Mouse (Mus musculus) neural tube, embryonic 11.5 days (tissue): ENCODE measurements at regions not wholly inside any gene's neighbourhood (a gene's known extent, or its start where the extent isn't known, plus 50 kb on each side); places are given as distances from the start of the nearest gene placed in this dataset.

Experiments
- ATAC-seq: fragments of 200-750 bp; cut with Nextera tagmentation; 2 replicates; pipeline ENCODE4 v1.8.0; 2017; ENCODE audit warnings: moderate number of reproducible peaks, mild to moderate bottlenecking, moderate TSS enrichment, moderate library complexity; ENCODE audit not compliant: insufficient read depth, low FRiP score, low TSS enrichment
- DNase-seq: peaks from one replicate; pipeline ENCODE4 v3.0.0-alpha.2; 2015; ENCODE audit warnings: low spot score
- H3K27ac ChIP-seq: fragments of 300-500 bp; sonication (generic); 2 replicates; pipeline ENCODE4 v1.5.1; 2014; ENCODE audit warnings: low read depth, mild to moderate bottlenecking, low read length
- H3K27me3 ChIP-seq: fragments of 300-500 bp; sonication (generic); 2 replicates; pipeline ENCODE4 v1.6.1; 2014; ENCODE audit warnings: mild to moderate bottlenecking, low read length, mixed read lengths; ENCODE audit not compliant: control insufficient read depth, insufficient read depth
- H3K36me3 ChIP-seq: fragments of 300-500 bp; sonication (generic); 2 replicates; pipeline ENCODE4 v1.6.1; 2014; ENCODE audit warnings: mild to moderate bottlenecking, low read length, moderate library complexity, mixed read lengths; ENCODE audit not compliant: control insufficient read depth, insufficient read depth
- H3K4me1 ChIP-seq: fragments of 300-500 bp; sonication (generic); 2 replicates; pipeline ENCODE4 v1.6.1; 2014; ENCODE audit warnings: low read length, mixed read lengths; ENCODE audit not compliant: control insufficient read depth, insufficient read depth
- H3K4me2 ChIP-seq: fragments of 300-500 bp; sonication (generic); 2 replicates; pipeline ENCODE4 v1.6.1; 2014; ENCODE audit warnings: low read depth, mild to moderate bottlenecking, moderate library complexity
- H3K4me3 ChIP-seq: fragments of 300-500 bp; sonication (generic); 2 replicates; pipeline ENCODE4 v1.5.1; 2014; ENCODE audit warnings: low read depth, low read length
- H3K9ac ChIP-seq: fragments of 300-500 bp; sonication (generic); 2 replicates; pipeline ENCODE4 v1.6.1; 2014; ENCODE audit warnings: mild to moderate bottlenecking, low read length
- H3K9me3 ChIP-seq: fragments of 300-500 bp; sonication (generic); 2 replicates; pipeline ENCODE4 v1.6.1; 2016; ENCODE audit warnings: low read length; ENCODE audit not compliant: control insufficient read depth
- WGBS: fragments of 180-500 bp; shearing (Covaris S2); extraction: QIAGEN DNeasy Blood & Tissue Kit; methylation state at CpG from one replicate; pipeline ENCODE4 v1.1.7; 2014; 5-methylcytosine and 5-hydroxymethylcytosine counted together

- peak overlapping the region; percentile 51 for H3K4me2 ChIP-seq
- H3K27ac ChIP-seq: no peak overlapping the region; the same call in 1 of the 2 replicates
- 2% methylated on average over 25 of the region's 25 CpGs for WGBS
- peaks cover 12% of the 10 kb centered on the region for H3K27me3 ChIP-seq
- H3K36me3 ChIP-seq: no peaks in the 10 kb centered on the region
- DNase-seq (peak; percentile 52), ATAC-seq (peak; percentile 48)
- H3K9ac ChIP-seq: no peak overlapping the region
- H3K9me3 ChIP-seq: no peaks in the 10 kb centered on the region
- H3K4me3 ChIP-seq: peak overlapping the region; percentile 20; the same call in 1 of the 2 replicates
- peaks cover 12% of the 10 kb centered on the region; the same call in 1 of the 2 replicates for H3K4me1 ChIP-seq
Measured at GRCm38 (mm10) chr9:69669611-69670550, 90.9 kb downstream of the Foxb1 start.

DNA sequence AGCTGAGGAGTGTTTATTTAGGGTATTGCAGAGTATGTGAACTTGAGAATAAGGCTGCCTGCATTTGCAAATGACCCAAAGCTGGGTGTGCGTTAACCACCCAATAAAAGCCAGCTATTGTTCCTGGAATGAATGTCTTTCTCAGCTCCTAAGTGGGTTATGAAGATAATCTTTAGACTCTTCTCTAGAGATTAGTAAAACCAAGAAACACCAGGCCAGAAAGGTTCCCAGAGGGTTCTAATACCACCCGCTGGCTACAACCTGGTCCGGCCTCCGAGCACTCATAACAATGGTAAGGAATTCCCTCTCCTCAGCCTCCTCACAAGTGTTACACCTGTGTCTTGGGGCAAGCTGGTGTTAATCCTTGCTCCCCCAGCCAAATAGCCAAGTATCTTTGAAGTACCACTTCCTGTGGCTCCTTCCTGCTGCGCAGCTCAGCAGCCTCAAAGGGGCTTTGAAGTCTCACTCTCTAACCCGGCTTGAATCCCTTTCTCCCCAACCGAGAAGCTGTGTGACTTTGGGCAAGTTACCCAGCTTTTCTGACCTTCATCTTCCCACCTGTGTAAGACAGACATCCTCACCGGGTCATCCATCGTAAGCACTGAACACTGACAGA is 92.2 kb downstream of the Foxb1 start:
- H3K27ac ChIP-seq: no peak overlapping the region
- ATAC-seq (no peak), DNase-seq (no peak)
- H3K4me3 ChIP-seq: no peak overlapping the region
- 7% methylated on average over 9 of the region's 9 CpGs for WGBS
- peaks cover 12% of the 10 kb centered on the region; the same call in 1 of the 2 replicates for H3K4me1 ChIP-seq
- H3K9ac ChIP-seq: no peak overlapping the region
- H3K36me3 ChIP-seq: no peaks in the 10 kb centered on the region
- H3K27me3 ChIP-seq: peaks cover 12% of the 10 kb centered on the region
- no peak overlapping the region for H3K4me2 ChIP-seq
- no peaks in the 10 kb centered on the region for H3K9me3 ChIP-seq

GRCm38 (mm10) chr9:69667064-69667533 is 93.6 kb downstream of the Foxb1 start:
- WGBS: 75% methylated on average over 7 of the region's 7 CpGs
- H3K4me2 ChIP-seq: no peak overlapping the region
- no peak overlapping the region for H3K4me3 ChIP-seq
- H3K9me3 ChIP-seq: no peaks in the 10 kb centered on the region
- H3K9ac ChIP-seq: no peak overlapping the region
- ATAC-seq (no peak), DNase-seq (no peak)
- H3K27me3 ChIP-seq: peaks cover 12% of the 10 kb centered on the region
- peaks cover 12% of the 10 kb centered on the region; the same call in 1 of the 2 replicates for H3K4me1 ChIP-seq
- no peak overlapping the region for H3K27ac ChIP-seq
- no peaks in the 10 kb centered on the region for H3K36me3 ChIP-seq

DNA sequence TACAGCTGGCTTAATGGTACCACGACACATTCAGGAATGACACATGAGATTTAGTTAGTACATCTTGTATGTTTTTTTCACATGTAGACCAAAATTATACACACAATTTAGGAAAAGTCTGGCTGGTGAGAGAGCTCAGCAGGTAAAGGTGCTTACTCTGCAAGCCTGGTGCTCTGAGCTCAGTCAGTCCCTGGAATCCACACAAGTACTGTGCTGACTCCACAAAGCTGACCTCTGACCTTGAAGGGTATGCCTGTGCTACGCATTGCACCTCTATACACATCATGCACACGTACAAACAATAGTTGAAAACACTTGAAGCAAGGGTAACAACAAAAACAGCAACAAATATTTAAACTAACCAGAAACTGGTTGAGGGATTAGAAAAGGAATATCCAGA is 96.5 kb downstream of the Foxb1 start:
- Histone ChIP-seq H3K9ac (no peak overlapping the region), H3K4me3 (no peak overlapping the region), H3K9me3 (no peaks in the 10 kb centered on the region), H3K4me1 (peaks cover 8% of the 10 kb centered on the region; the same call in 1 of the 2 replicates), H3K4me2 (no peak overlapping the region), H3K36me3 (no peaks in the 10 kb centered on the region), H3K27me3 (peaks cover 8% of the 10 kb centered on the region), H3K27ac (no peak overlapping the region)
- 91% methylated on average over 3 of the region's 3 CpGs for WGBS
- no peak for DNase-seq
- ATAC-seq: no peak

DNA sequence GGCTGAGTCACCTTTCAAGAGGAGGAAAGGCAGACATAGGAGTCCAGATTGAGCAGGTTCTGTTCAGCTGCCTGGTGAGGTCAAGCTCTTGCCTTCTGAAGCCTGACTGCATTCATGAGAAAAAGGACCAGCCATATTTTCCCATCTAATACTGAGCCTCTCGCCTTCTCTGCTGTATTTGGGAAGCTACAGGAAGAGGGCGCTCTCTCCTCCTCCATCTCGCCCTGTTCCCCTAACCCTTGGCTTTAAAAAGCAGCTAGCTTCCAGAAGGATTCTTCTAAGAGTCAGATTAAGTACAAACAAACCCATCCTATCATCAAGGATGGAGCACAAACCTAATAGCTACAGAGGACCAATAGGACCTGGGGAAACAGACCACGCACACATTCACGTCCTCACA is 98.3 kb downstream of the Foxb1 start:
- H3K4me1 ChIP-seq: no peaks in the 10 kb centered on the region
- no peaks in the 10 kb centered on the region for H3K36me3 ChIP-seq
- peak; percentile 42 for DNase-seq
- H3K9ac ChIP-seq: no peak overlapping the region
- no peak for ATAC-seq
- no peak overlapping the region for H3K27ac ChIP-seq
- H3K4me3 ChIP-seq: no peak overlapping the region
- no peaks in the 10 kb centered on the region for H3K9me3 ChIP-seq
- no peaks in the 10 kb centered on the region for H3K27me3 ChIP-seq
- WGBS: 35% methylated on average over 5 of the region's 5 CpGs
- no peak overlapping the region for H3K4me2 ChIP-seq

DNA sequence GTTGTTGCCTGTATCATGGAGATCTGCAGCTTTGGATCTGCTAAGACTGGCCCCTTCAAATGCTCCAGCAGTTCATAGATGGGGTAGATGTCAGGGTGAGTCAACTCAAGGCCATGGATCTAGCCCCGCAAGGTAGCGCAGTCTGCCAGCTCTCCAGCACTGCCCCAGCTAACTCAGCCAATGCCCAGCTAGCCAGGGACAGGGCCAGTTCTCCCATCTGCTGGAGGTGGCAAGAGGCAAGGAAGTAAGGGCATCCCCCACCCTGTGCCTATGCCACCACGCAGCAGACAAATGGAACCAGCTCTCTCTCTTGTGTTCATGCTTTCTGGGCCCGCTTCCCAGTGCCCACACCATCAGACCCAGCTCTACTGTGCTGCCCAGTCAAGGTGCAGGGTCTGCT is 102.5 kb downstream of the Foxb1 start:
- Histone ChIP-seq H3K4me3 (no peak overlapping the region), H3K4me2 (no peak overlapping the region), H3K4me1 (no peaks in the 10 kb centered on the region), H3K36me3 (no peaks in the 10 kb centered on the region), H3K9me3 (no peaks in the 10 kb centered on the region), H3K27me3 (no peaks in the 10 kb centered on the region), H3K27ac (no peak overlapping the region), H3K9ac (no peak overlapping the region)
- DNase-seq: no peak
- no peak for ATAC-seq
- 88% methylated on average over 4 of the region's 4 CpGs for WGBS

DNA sequence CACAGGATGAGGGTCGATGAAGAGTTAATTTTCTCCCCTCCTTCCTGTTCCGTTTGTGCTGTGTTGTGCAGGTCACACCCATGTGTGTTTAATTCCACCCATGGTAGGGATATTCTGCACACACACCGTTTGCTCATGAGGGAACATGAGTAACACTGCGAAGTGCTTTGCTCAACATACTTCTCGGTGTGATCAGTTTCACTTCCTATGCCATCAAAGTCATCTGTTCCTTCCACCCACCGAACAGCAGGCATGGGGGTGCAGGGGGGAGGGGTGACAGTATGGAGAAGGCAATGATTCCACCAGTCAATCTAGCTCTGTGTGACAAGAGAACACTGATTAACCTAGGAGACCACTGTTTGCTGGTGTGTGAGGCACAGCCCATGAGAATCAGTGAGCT is 104.7 kb downstream of the Foxb1 start:
- 78% methylated on average over 6 of the region's 6 CpGs for WGBS
- Histone ChIP-seq H3K4me2 (no peak overlapping the region), H3K36me3 (no peaks in the 10 kb centered on the region), H3K4me3 (no peak overlapping the region), H3K27me3 (no peaks in the 10 kb centered on the region), H3K27ac (no peak overlapping the region), H3K9me3 (no peaks in the 10 kb centered on the region), H3K9ac (no peak overlapping the region), H3K4me1 (no peaks in the 10 kb centered on the region)
- DNase-seq: no peak
- no peak for ATAC-seq

DNA sequence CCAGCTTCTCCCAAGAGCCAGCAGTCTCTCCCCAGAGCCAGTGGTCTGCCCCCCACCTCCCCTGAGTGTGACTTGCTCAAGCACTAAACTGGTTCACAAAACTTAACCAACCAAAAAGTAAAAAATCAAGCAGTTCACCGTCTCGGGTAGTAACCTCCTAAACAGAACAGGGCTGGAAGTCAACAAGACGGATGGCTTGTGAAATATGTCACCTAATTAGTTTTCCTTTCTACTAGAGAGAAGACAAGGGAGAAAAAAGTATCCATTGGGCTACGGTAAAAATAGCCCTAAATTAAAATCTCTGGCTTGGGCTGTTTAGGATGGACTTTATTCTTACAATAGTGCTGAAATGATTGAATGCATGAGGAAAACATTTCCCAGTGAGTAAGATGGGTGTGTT is 108.6 kb downstream of the Foxb1 start:
- 43% methylated on average over 4 of the region's 4 CpGs for WGBS
- no peak overlapping the region for H3K9ac ChIP-seq

More for the DNA sequence above, 108.6 kb downstream of the Foxb1 start:
- DNase-seq (no peak), ATAC-seq (no peak)
- Histone ChIP-seq H3K36me3 (no peaks in the 10 kb centered on the region), H3K27me3 (no peaks in the 10 kb centered on the region), H3K4me2 (no peak overlapping the region), H3K9me3 (no peaks in the 10 kb centered on the region), H3K4me1 (no peaks in the 10 kb centered on the region), H3K27ac (no peak overlapping the region), H3K4me3 (no peak overlapping the region)
